Mouse (Mus musculus) hindbrain, postnatal 0 days (tissue): Measurements from ENCODE around the gene Tfcp2. TPM values are rescaled to one million over a fixed set of nuclear protein-coding genes. Genes with fewer than 3 reads are reported as not detected.

Experiments
- ATAC-seq: fragments of 200-750 bp; cut with Nextera tagmentation; 2 replicates; pipeline ENCODE4 v1.8.0; 2017; ENCODE audit warnings: mild to moderate bottlenecking, moderate TSS enrichment, moderate library complexity
- DNase-seq: peaks from one replicate; pipeline ENCODE4 v3.0.0-alpha.2; 2015; ENCODE audit warnings: low spot score
- H3K27ac ChIP-seq: fragments of 300-500 bp; sonication (generic); 2 replicates; pipeline ENCODE4 v1.5.1; 2014; ENCODE audit warnings: mild to moderate bottlenecking
- H3K27me3 ChIP-seq: fragments of 300-500 bp; sonication (generic); 2 replicates; pipeline ENCODE4 v1.6.1; 2014; ENCODE audit warnings: low read length, mixed read lengths; ENCODE audit not compliant: insufficient read depth
- H3K36me3 ChIP-seq: fragments of 300-500 bp; sonication (generic); 2 replicates; pipeline ENCODE4 v1.6.1; 2014; ENCODE audit warnings: low read length, mixed read lengths; ENCODE audit not compliant: insufficient read depth
- H3K4me1 ChIP-seq: fragments of 300-500 bp; sonication (generic); 2 replicates; pipeline ENCODE4 v1.6.1; 2014; ENCODE audit warnings: antibody characterized with exemption, low read length, mixed read lengths; ENCODE audit not compliant: insufficient read depth
- H3K4me2 ChIP-seq: fragments of 300-500 bp; sonication (generic); 2 replicates; pipeline ENCODE4 v1.6.1; 2014; ENCODE audit warnings: low read depth, mild to moderate bottlenecking, low read length, moderate library complexity, mixed read lengths
- H3K4me3 ChIP-seq: fragments of 300-500 bp; sonication (generic); 2 replicates; pipeline ENCODE4 v1.5.1; 2014; ENCODE audit warnings: low read length
- H3K9ac ChIP-seq: fragments of 300-500 bp; sonication (generic); replicated peaks from 2 replicates; pipeline ENCODE4 v1.6.1; 2014; ENCODE audit warnings: mild to moderate bottlenecking, low read length, moderate library complexity, mixed read lengths
- H3K9me3 ChIP-seq: fragments of 300-500 bp; sonication (generic); 2 replicates; pipeline ENCODE4 v1.6.1; 2016; ENCODE audit warnings: low read length, mixed read lengths
- CTCF ChIP-seq: IDR thresholded peaks from 2 replicates; pipeline ENCODE4 v1.5.1; 2016; ENCODE audit warnings: antibody characterized with exemption, control low read depth, low read depth
- WGBS: fragments of 180-500 bp; shearing (Covaris S2); extraction: QIAGEN DNeasy Blood & Tissue Kit; methylation state at CpG from one replicate; pipeline ENCODE4 v1.1.7; 2014; 5-methylcytosine and 5-hydroxymethylcytosine counted together
- polyA plus RNA-seq: library from polyadenylated mRNA; unstranded; fragments of >200 nt; fragmentation: Nextera tagmentation; extraction: Ambion mirVana; gene quantifications from 2 replicates; pipeline ENCODE4 v1.2.1, GENCODE M21; 2015
- total RNA-seq: library from RNA; depleted of rRNA; stranded (reverse); fragments of >200 nt; gene quantifications from 2 replicates; pipeline ENCODE4 v1.2.3, GENCODE M21; 2014; rRNA removed

Tfcp2 gene
- total and polyA plus RNA-seq, 2 experiments from 2014 or later = 27.1 to 34.9 TPM

- no peaks in the 10 kb centered on the region for H3K9me3 ChIP-seq
- DNase-seq = no peak
- H3K27me3 ChIP-seq = no peaks in the 10 kb centered on the region
These were observed 95.3 kb downstream of the Tfcp2 start for GRCm38 (mm10) chr15:100456356-100456991.

GRCm38 (mm10) chr15:100452486-100452885 is 99.3 kb downstream of the Tfcp2 start:
- ATAC-seq (no peak), DNase-seq (no peak)
- WGBS = 81% methylated on average over 11 of the region's 11 CpGs
- Histone ChIP-seq H3K4me3 (no peak overlapping the region), H3K4me2 (no peak overlapping the region), H3K9ac (no peak overlapping the region), H3K4me1 (no peaks in the 10 kb centered on the region), H3K27me3 (no peaks in the 10 kb centered on the region), H3K9me3 (no peaks in the 10 kb centered on the region), H3K27ac (no peak overlapping the region), H3K36me3 (no peaks in the 10 kb centered on the region)
- no peak for TF ChIP-seq CTCF

More at GRCm38 (mm10) chr15:100456356-100456991, 95.3 kb downstream of the Tfcp2 start:
- no peak for ATAC-seq
- no peak for TF ChIP-seq CTCF
- Histone ChIP-seq H3K4me3 (no peak overlapping the region), H3K36me3 (no peaks in the 10 kb centered on the region), H3K9ac (no peak overlapping the region), H3K27ac (no peak overlapping the region), H3K4me1 (no peaks in the 10 kb centered on the region), H3K4me2 (no peak overlapping the region)
- WGBS = 58% methylated on average over 7 of the region's 7 CpGs

GRCm38 (mm10) chr15:100451245-100451644 is 100.6 kb downstream of the Tfcp2 start:
- peak; percentile 61 for DNase-seq
- Histone ChIP-seq H3K9me3 (no peaks in the 10 kb centered on the region), H3K9ac (0 out of 2 replicates have a peak overlapping the region, but pooled peaks have one; percentile 6), H3K4me3 (no peak overlapping the region), H3K4me2 (no peak overlapping the region), H3K27ac (no peak overlapping the region), H3K4me1 (no peaks in the 10 kb centered on the region), H3K27me3 (no peaks in the 10 kb centered on the region), H3K36me3 (no peaks in the 10 kb centered on the region)
- no peak for ATAC-seq
- TF ChIP-seq CTCF = no peak
- WGBS = 37% methylated on average over 16 of the region's 16 CpGs

GRCm38 (mm10) chr15:100449495-100449894 is 102.3 kb downstream of the Tfcp2 start:
- no peak overlapping the region for H3K4me2 ChIP-seq
- 80% methylated on average over 3 of the region's 3 CpGs for WGBS
- ATAC-seq (no peak), DNase-seq (no peak)
- H3K4me1 ChIP-seq = no peaks in the 10 kb centered on the region
- no peak overlapping the region for H3K9ac ChIP-seq
- no peaks in the 10 kb centered on the region for H3K9me3 ChIP-seq
- no peaks in the 10 kb centered on the region for H3K36me3 ChIP-seq
- no peak overlapping the region for H3K4me3 ChIP-seq
- H3K27ac ChIP-seq = no peak overlapping the region
- no peaks in the 10 kb centered on the region for H3K27me3 ChIP-seq
- no peak for TF ChIP-seq CTCF

GRCm38 (mm10) chr15:100448572-100448971 is 103.2 kb downstream of the Tfcp2 start:
- H3K4me3 ChIP-seq = no peak overlapping the region
- 0 out of 2 replicates have a peak, but pooled peaks have one; percentile 2 for TF ChIP-seq CTCF
- no peak overlapping the region for H3K27ac ChIP-seq
- H3K36me3 ChIP-seq = no peaks in the 10 kb centered on the region
- no peak for DNase-seq
- WGBS = 79% methylated on average over 4 of the region's 4 CpGs
- ATAC-seq = no peak
- no peak overlapping the region for H3K9ac ChIP-seq
- H3K4me2 ChIP-seq = no peak overlapping the region
- no peaks in the 10 kb centered on the region for H3K27me3 ChIP-seq
- H3K9me3 ChIP-seq = no peaks in the 10 kb centered on the region
- 0 out of 2 replicates have a peak, but pooled peaks cover 3% of the 10 kb centered on the region for H3K4me1 ChIP-seq

Other genes starting within 250 kb of the Tfcp2 start
- 4.9 and 9.3 TPM in 2 replicates for gene Mettl7a1, start 247.9 kb downstream of the Tfcp2 start, total RNA-seq
- 1.8 and 2.6 TPM in 2 replicates for gene Mettl7a1, start 247.9 kb downstream of the Tfcp2 start, polyA plus RNA-seq
- 0.36 and 1.2 TPM in 2 replicates for gene Mettl7a3, start 217.1 kb downstream of the Tfcp2 start, total RNA-seq
- 0.10 and 0.25 TPM in 2 replicates for gene Mettl7a3, start 217.1 kb downstream of the Tfcp2 start, polyA plus RNA-seq
- 0.31 and 1.3 TPM in 2 replicates for gene Methig1, start 198.9 kb downstream of the Tfcp2 start, total RNA-seq
- not detected in 2 replicates for gene Methig1, start 198.9 kb downstream of the Tfcp2 start, polyA plus RNA-seq
- gene Mettl7a2, start 198.8 kb downstream of the Tfcp2 start, total RNA-seq = not detected in 2 replicates
- gene Mettl7a2, start 198.8 kb downstream of the Tfcp2 start, polyA plus RNA-seq = not detected in 2 replicates
- gene Higd1c, start 187.5 kb downstream of the Tfcp2 start, total RNA-seq = not detected in 2 replicates
- gene Higd1c, start 187.5 kb downstream of the Tfcp2 start, polyA plus RNA-seq = not detected in 2 replicates
- gene Gm5475, start 129.9 kb downstream of the Tfcp2 start, total RNA-seq = not detected in 2 replicates
- 0.10 and 0.19 TPM in 2 replicates for gene Gm5475, start 129.9 kb downstream of the Tfcp2 start, polyA plus RNA-seq
- 25.1 and 40.1 TPM in 2 replicates for gene Slc11a2, start 126.9 kb downstream of the Tfcp2 start, total RNA-seq
- 14.5 and 18.5 TPM in 2 replicates for gene Slc11a2, start 126.9 kb downstream of the Tfcp2 start, polyA plus RNA-seq
- gene Letmd1, start 83.0 kb downstream of the Tfcp2 start, total RNA-seq = 79.5 and 88.6 TPM in 2 replicates
- 44.7 and 45.6 TPM in 2 replicates for gene Letmd1, start 83.0 kb downstream of the Tfcp2 start, polyA plus RNA-seq
- 50.2 and 53.9 TPM in 2 replicates for gene Csrnp2, start 56.5 kb downstream of the Tfcp2 start, total RNA-seq
- 27.3 and 29.9 TPM in 2 replicates for gene Csrnp2, start 56.5 kb downstream of the Tfcp2 start, polyA plus RNA-seq
- gene Pou6f1, start 48.0 kb upstream of the Tfcp2 start, total RNA-seq = 84.1 and 85.2 TPM in 2 replicates
- gene Pou6f1, start 48.0 kb upstream of the Tfcp2 start, polyA plus RNA-seq = 23.8 and 24.9 TPM in 2 replicates
- gene Dazap2, start 63.3 kb upstream of the Tfcp2 start, total RNA-seq = 108 and 141 TPM in 2 replicates
- 156 and 164 TPM in 2 replicates for gene Dazap2, start 63.3 kb upstream of the Tfcp2 start, polyA plus RNA-seq
- 2.7 and 5.8 TPM in 2 replicates for gene Smagp, start 84.9 kb upstream of the Tfcp2 start, total RNA-seq
- gene Smagp, start 84.9 kb upstream of the Tfcp2 start, polyA plus RNA-seq = 3.3 and 4.3 TPM in 2 replicates
- 0.61 and 0.63 TPM in 2 replicates for gene Bin2, start 117.5 kb upstream of the Tfcp2 start, total RNA-seq
- 1.1 and 1.4 TPM in 2 replicates for gene Bin2, start 117.5 kb upstream of the Tfcp2 start, polyA plus RNA-seq
- 1.8 and 4.7 TPM in 2 replicates for gene Cela1, start 135.9 kb upstream of the Tfcp2 start, total RNA-seq
- gene Cela1, start 135.9 kb upstream of the Tfcp2 start, polyA plus RNA-seq = 2.4 and 3.1 TPM in 2 replicates
- gene Galnt6, start 177.4 kb upstream of the Tfcp2 start, total RNA-seq = 0.25 and 0.37 TPM in 2 replicates
- 0.34 TPM in 2 replicates for gene Galnt6, start 177.4 kb upstream of the Tfcp2 start, polyA plus RNA-seq
- 25.4 and 33.9 TPM in 2 replicates for gene Slc4a8, start 209.7 kb upstream of the Tfcp2 start, total RNA-seq
- gene Slc4a8, start 209.7 kb upstream of the Tfcp2 start, polyA plus RNA-seq = 29.8 and 30.7 TPM in 2 replicates